Mouse (Mus musculus) heart, postnatal 36 days (tissue): ENCODE measurements around the gene Fam166a. TPM values are rescaled to one million over a fixed set of nuclear protein-coding genes. Genes with fewer than 3 reads are reported as not detected.

Experiments used
- DNase-seq, 2 experiments: peaks; one replicate each; pipeline ENCODE4 v3.0.0; 2021 to 2022
- intact Hi-C: fragments of 180-260 bp; cut with DNase I; formaldehyde crosslinking; loops from one replicate; pipeline ENCODE4 v1.15.1; 2025
- total RNA-seq, 2 experiments: library from RNA; stranded (reverse); gene quantifications; 2 replicates each; pipeline ENCODE4 v1.2.3; 2021

The Fam166a gene
- total RNA-seq, 2 experiments from 2014 or later = not detected

DNA sequence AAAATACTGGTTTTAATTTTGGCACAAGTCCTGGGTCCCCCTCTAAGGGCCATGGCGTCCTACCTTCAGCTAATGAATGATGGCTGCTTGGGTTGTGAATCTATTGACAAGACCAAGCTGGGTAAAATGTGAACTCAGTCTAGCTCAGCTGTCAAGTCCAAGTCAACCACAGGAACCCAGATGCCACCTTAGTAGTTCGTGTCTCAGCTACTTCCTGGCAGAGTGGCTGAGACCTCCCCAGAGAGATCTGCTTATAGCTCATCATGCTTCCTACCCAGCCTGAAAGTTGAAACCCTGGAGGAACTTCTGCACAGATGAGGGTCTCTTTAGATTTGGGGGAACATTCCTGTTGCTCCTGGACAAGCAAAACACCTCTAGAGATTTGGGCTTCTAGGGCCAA is 35.2 kb upstream of the Fam166a start:
- intact Hi-C loops = loop anchor here (5.0 kb wide), 1 partner anchor 41 kb away; no protein-coding TSS in a partner anchor
- no peak for DNase-seq

GRCm38 (mm10) chr2:25184496-25184895 is 34.0 kb upstream of the Fam166a start:
- no peak for DNase-seq
- intact Hi-C loops = loop anchor here (5.0 kb wide), 1 partner anchor 42 kb away; no protein-coding TSS in a partner anchor

GRCm38 (mm10) chr2:25185625-25186574 is 32.6 kb upstream of the Fam166a start:
- peak in 1 of 2 experiments; percentile 60 for DNase-seq
- intact Hi-C loops = loop anchor here (1.0 to 2.0 kb wide), 2 partner anchors 59 to 87 kb away; no protein-coding TSS in a partner anchor

- DNase-seq = no peak
- intact Hi-C loops = loop anchor here (1.0 to 2.0 kb wide), 2 partner anchors 59 to 88 kb away; no protein-coding TSS in a partner anchor
These were observed 32.0 kb upstream of the Fam166a start for GRCm38 (mm10) chr2:25186575-25186930.

GRCm38 (mm10) chr2:25187841-25188240 is 30.7 kb upstream of the Fam166a start:
- no peak for DNase-seq
- intact Hi-C loops = loop anchor here (2.0 kb wide), 1 partner anchor 89 kb away; no protein-coding TSS in a partner anchor

- intact Hi-C loops = loop anchor here (1.0 kb wide), 2 partner anchors 35 to 62 kb away; partner anchors contain the start of gene Tmem203
- peak; percentile 82 to 87 for DNase-seq
These were observed 25.2 kb upstream of the Fam166a start for GRCm38 (mm10) chr2:25193330-25193770.

- intact Hi-C loops = loop anchor here (2.0 kb wide), 1 partner anchor 207 kb away; no protein-coding TSS in a partner anchor
- no peak for DNase-seq
These were observed 24.5 kb upstream of the Fam166a start for GRCm38 (mm10) chr2:25194006-25194405.

- DNase-seq = peak; percentile 26 to 32
- intact Hi-C loops = loop anchor here (2.0 to 5.0 kb wide), 3 partner anchors 78 to 206 kb away; partner anchors contain the start of genes Anapc2, Man1b1 and Ssna1
These were observed 23.9 kb upstream of the Fam166a start for GRCm38 (mm10) chr2:25194486-25195171.

DNA sequence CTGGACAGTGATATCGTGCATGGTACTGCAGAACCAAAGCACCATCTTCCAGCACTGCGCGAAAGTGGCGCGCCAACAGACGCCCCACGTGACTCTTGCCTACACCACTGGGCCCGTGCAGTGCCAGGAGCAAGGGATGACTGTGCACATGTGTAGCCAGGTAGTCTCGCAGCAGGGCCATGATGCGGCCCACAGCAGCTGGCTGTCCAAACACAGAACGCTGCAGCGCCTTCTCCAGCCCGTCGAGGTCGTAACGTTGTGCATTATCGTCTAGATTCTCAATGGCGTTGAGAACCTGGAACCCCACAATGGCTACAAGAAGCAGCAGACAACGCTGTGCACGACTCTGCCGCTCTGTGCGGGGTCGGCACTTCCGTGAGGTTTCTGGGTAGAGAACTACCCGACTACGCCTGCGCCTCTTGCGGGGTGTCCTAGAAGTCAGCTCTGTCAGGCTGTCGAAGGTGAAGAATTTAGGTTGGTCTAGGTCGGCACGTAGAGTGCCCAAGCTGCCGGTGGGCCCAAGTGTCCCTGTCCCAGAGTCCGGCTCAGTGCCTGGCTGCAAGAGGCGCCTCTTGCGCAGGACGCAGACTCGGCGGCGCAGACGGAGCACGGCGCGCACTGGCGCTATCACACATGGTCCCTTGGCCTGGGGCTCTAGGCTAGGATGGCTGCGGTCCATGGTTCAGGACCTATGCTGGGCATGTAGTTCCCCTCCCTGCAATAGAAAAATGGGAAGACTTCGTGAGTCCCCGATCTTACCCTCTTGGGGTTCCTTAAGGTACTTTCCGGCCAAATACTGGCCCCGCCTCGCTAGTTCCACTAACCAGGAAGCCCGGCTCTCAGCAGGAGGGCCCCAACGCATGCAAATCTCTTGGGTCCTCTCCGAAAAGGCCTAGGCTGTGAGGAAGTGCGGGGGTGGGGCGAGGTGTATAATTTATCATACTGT is 23.1 kb upstream of the Fam166a start:
- intact Hi-C loops = loop anchor here (2.0 to 5.0 kb wide), 3 partner anchors 77 to 205 kb away; partner anchors contain the start of genes Anapc2, Man1b1 and Ssna1
- peak; percentile 67 to 70 for DNase-seq

- peak; percentile 78 to 80 for DNase-seq
- intact Hi-C loops = loop anchor here (5.0 kb wide), 2 partner anchors 76 to 136 kb away; partner anchors contain the start of genes Anapc2, Man1b1 and Ssna1
These were observed 22.2 kb upstream of the Fam166a start, which contains the start of gene Tor4a for GRCm38 (mm10) chr2:25196172-25196954. Gene Tor4a, minus strand, starts transcription at chr2:25196886.

DNA sequence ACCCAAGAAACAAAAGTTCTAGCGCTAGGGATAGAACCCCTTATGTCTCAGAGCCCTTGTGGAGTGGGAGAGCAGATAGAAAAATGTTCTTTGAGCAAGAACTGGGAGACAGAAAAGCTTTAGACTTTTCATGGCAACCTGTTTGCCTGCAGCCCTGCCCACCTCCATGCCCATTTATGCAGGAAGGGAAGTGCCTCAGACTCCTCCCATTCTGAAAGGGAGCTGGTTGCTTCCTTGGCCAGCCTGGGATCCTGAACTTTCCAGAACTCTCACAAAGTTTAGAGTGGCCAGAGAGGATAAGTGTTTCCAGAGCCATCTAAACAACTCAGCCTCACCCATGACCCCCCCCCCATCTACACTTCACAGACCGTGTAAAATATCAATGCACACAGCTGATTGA is 21.4 kb upstream of the Fam166a start:
- intact Hi-C loops = loop anchor here (5.0 kb wide), 2 partner anchors 75 to 135 kb away; partner anchors contain the start of genes Anapc2, Man1b1 and Ssna1

DNA sequence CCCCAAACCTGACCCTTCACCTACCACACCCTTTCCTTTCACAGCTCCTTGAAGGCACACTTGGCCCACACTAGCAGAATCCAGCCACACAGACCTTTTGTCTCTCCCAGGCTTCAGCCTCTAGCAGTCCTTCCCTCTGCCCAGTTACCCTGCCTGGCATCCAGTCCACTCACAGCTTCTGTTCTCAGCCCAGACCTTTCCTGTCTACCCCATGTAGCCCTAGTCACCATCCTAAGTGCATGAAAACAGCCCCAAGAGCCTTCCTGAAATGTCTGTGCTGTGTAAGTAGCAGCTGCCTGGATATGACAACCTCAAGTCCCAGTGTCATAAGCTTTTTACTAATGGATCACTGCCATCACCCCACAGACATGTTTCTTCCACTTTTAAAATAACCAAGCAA is 20.6 kb upstream of the Fam166a start:
- intact Hi-C loops = loop anchor here (5.0 kb wide), 2 partner anchors 74 to 134 kb away; partner anchors contain the start of genes Anapc2, Man1b1 and Ssna1

More for the DNA sequence above, 21.4 kb upstream of the Fam166a start:
- DNase-seq = no peak

DNA sequence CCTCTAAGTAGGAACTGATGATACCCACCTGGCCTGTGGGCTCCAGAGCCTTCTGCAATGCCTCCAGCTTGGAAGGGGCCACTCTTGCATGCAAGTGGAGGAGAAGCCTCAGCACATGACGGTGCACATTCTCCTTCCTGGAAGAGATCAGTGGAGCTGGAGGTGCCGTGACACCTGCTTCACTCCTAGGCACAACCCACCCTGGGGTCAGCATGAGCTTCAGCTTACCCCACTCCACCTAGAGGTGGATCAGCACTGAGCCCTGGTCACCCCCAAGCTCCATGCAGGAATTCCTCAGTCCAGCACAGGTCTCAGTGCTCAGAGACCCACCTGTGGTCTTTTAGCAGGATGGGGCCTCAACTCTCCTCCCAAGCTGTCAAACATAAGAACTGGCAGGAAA is 17.9 kb upstream of the Fam166a start:
- intact Hi-C loops = no loop called here
- DNase-seq = no peak

More for the DNA sequence above, 20.6 kb upstream of the Fam166a start:
- DNase-seq = no peak

DNA sequence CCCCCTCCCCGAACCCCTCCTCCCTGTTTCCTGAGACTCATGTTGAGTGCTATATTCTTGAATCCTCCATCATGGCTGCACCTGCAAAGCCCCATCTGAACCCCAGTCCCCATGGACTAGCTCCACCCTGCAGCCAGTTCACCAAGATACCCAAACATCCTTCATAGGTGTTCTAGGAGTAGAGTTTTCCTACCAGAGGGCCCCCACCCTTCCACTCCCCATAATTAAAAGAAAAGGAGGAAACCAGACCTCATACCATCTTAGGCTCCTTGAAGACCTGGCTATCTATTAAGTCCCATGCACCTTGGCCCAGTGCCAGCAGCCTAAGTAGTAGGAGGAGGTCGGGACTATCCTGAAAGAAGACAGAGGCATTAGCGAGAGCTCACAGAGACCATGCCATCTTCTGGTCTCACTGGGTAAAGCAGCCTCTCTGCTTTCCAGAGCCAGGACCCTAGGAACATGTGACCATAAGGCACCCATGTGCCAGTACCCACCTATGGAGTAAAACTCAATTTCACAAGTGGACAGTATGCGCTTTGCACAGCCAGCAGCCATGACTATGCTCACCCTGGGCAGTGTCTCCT is 14.8 kb upstream of the Fam166a start:
- intact Hi-C loops = no loop called here
- DNase-seq = no peak

- DNase-seq = no peak
- intact Hi-C loops = no loop called here
These were observed 11.0 kb upstream of the Fam166a start for GRCm38 (mm10) chr2:25207593-25207992.

- DNase-seq = no peak
- intact Hi-C loops = no loop called here
These were observed 7.9 kb upstream of the Fam166a start for GRCm38 (mm10) chr2:25210686-25211085.

- peak; percentile 88 to 93 for DNase-seq
- intact Hi-C loops = no loop called here
These were observed 7.3 kb upstream of the Fam166a start, which contains the start of gene Nelfb for GRCm38 (mm10) chr2:25211121-25211670. Gene Nelfb, minus strand, starts transcription at chr2:25211489.
